Mouse (Mus musculus) megakaryocyte-erythroid progenitor cell, adult 5-6 weeks (primary cell): ENCODE measurements around the gene Isx. TPM values are rescaled to one million over a fixed set of nuclear protein-coding genes. Genes with fewer than 3 reads are reported as not detected.

Source experiments
- ATAC-seq: replicated peaks from 2 replicates; pipeline ENCODE4 v1.8.0; 2016; ENCODE audit warnings: mild to moderate bottlenecking, inconsistent platforms; ENCODE audit not compliant: severe bottlenecking, poor library complexity, low FRiP score, low TSS enrichment
- total RNA-seq, 2 experiments: library from RNA; stranded (forward) in 1 of 2; stranded (reverse) in 1 of 2; fragments of 200-1000, 215-1000 nt in 1 of 2; fragments of >200 nt in 1 of 2; fragmentation: Nextera tagmentation in 1 of 2; gene quantifications; 2 replicates each; pipeline ENCODE4 v1.2.3; 2014 to 2017

Isx gene
- not detected in 2 replicates for total RNA-seq (2014; fragmentation: Nextera tagmentation)
- not detected in 2 replicates for total RNA-seq (2017)

DNA sequence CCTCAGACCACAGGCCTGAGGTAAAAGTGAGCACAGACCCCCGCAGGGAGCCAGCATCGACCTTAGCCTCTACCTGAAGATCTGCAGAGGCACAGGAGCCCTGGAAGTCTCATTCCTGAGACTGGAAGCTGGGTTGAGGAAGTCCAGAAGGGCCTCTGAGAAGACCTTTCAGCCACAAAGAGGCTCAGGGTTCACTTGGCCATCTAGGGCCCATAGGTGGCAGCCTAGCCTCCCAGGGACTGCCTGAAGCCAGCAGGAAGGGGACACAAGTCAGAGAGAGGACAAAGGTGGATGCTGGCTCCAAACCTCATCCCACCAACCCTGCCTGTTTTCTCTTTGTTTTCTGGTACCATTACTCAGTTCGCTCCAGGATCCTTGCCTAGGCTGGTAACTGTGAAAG, at the start of gene Isx:
Isx (plus strand) TSS at position 234 of the 400 bp plus-strand sequence.
- no peak for ATAC-seq

GRCm38 (mm10) chr8:74827689-74828088, 45.3 kb upstream of the Isx start:
- ATAC-seq, result no peak

GRCm38 (mm10) chr8:74831322-74831721, 41.7 kb upstream of the Isx start:
- no peak for ATAC-seq

- ATAC-seq, result no peak
These were observed 38.7 kb upstream of the Isx start for GRCm38 (mm10) chr8:74834246-74834645.

GRCm38 (mm10) chr8:74847376-74848048, 25.5 kb upstream of the Isx start:
- ATAC-seq, result no peak

DNA sequence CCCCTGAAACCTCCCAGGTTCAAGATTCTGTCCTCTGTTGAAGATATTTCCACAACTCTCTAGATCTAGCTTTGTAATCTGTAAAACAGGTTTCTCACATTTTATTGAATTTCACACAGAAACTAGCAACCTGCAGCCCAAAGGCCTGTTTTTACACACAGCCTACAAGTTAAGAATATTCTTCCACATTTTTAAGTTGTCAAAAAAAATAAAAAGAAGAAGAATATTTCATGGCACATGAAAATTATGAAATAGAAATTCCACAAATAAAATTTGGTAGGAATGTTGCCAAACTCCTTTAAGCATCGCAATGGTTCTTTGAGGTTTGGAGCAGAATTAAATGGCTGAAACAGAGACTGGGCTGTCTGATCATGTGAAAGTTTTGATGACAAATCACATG, 24.3 kb upstream of the Isx start:
- no peak for ATAC-seq

DNA sequence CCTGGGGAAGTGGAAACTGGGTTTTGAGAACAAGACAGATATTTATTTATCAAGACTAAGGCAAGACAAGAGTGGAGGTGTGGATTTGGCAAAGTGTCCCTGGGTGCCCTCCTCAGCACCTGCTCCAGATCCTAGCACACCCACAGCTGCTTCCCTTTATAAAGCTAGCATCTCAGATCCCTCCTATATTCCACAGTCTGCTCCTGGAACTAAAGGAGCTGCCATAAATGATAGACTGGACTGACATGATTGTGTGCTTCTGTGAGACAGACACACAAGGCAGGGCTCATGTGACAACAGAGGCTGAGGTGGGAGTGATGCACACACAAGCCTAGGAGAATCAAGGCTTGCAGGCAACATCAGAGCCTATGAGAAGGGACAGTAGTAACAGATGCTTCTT, 22.0 kb upstream of the Isx start:
- no peak for ATAC-seq

- no peak for ATAC-seq
These were observed 21.1 kb upstream of the Isx start for GRCm38 (mm10) chr8:74851837-74852236.

- ATAC-seq, result no peak
These were observed 19.5 kb upstream of the Isx start for GRCm38 (mm10) chr8:74853488-74853887.

DNA sequence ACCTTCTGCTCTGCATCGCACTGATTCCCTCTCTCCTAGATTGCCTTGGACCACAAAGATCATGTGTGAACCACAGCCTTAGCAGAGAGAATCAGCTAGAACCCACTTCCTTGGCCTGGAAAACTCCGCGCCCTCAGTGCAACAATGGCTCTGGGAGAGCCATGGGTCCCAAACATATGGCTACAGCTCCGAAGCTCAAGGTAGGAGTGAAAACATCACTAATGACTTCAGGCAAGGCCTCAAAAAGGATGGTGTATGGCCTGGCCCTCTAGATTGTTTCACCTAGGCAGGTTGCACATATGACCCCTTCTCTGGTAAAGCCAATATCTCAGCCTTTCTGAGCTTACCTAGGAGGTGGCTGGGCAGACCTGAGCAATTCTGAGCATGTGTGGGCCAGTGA, 18.2 kb upstream of the Isx start:
- ATAC-seq, result no peak

GRCm38 (mm10) chr8:74855341-74855740, 17.6 kb upstream of the Isx start:
- no peak for ATAC-seq

GRCm38 (mm10) chr8:74859241-74859640, 13.7 kb upstream of the Isx start:
- no peak for ATAC-seq

DNA sequence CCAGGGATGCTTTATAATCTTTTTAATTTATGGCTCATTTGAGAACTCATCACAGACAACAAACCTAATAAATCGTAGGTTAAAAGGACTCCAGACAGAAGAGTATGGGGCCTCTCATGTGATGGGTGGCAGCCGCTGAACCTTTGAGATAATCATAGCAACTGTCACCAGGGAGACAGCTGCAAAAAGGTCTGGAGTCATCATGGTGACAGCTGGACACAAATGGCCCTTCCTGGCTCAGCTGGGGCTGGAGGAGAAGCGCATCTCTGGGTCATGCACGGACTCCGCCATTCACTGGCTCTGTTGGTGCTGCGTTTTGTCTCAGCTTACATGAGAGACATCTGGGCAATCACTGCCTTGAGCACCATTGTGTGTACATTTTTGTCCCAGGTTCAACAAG, 12.5 kb upstream of the Isx start:
- no peak for ATAC-seq

GRCm38 (mm10) chr8:74862598-74862997, 10.4 kb upstream of the Isx start:
- ATAC-seq, result no peak

- no peak for ATAC-seq
These were observed 2.5 kb upstream of the Isx start for GRCm38 (mm10) chr8:74870346-74870949.

DNA sequence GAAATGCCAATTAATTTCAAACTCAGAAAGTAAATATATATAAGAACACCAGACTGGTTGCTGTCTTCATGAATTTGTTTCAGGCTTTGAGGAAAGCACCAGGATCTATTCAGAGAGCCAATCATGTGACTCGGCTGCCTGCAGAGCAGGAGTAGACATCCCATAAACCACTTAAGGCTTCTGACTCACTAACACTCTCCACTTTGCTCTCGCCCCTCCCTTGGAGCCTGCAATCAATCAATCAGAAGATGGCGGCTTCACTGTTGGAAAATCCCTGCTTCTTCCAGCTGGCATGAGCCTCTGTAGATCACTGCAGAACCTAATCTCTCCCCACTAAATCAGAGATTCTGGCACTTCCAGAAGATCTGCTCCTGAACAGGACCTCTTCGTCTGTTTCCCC, 1.3 kb upstream of the Isx start:
- no peak for ATAC-seq

DNA sequence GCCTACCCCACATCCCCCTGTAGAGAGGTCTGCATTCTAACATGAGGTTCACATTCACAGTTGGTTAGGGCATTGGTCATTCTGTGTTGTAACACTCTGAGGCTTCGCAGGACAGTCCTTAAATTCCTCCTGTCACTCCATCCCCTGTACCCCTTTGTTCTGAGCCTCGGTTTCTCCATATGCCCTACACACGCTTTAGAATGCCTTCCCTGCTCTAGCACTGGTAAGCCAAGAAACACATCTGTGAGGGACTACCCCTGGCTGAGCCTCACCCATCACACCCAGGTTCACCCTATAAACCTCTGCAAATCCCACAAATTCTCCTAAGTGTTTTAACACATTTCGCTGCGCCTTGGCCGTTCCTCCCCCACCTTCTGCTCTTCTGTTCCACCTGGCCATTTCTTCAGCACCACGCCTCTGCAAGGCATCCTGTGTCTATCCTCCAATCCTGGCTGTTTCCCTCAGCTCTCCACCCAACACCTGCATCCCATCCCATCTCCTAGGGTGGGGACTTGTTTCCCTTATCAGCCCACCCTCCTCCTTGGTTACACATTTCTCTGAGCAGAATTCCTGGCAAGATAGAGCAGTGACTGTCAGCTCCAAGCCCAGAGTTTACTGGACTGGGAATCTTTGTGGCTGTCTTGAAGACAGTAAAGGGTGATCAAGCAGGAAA, 686 bp upstream of the Isx start:
- ATAC-seq, result no peak

- no peak for ATAC-seq
These were observed 1.6 kb downstream of the Isx start for GRCm38 (mm10) chr8:74874565-74874964.

DNA sequence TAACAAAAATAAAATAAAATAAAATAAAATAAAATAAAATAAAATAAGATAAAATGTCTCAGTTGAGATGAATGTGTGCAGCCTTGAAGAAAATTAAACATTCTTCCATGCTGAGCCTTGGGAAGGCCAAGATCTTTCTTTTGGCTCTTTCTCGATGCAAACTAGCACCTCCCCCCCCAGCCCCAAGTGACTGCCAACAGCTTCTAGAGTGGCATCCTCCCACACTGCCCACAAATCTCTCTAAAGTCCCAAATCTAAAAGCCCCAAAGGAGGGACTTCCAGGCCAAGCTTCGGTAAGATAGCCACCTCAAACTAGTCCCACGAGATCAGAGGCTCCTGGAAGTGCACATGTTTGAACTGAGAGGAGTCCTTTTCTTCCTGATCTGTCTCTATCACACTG, 5.7 kb downstream of the Isx start:
- no peak for ATAC-seq

DNA sequence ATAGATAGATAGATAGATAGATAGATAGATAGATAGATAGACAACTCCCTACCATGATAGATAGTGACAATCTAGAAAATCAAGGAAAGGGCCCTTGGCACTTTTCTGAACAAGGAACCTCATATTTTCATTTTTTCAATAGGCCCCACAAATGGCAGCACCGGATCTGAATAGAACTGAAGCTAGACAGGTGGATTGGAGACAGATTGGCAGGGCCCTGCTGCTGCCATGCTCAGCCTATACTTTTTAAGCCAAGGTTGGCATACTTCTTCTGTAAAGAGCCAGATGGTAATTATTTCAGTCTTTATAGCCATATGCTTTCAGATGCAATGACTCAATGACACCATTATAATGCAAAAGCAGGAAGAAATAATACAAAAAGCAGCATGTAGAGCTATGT, 15.8 kb downstream of the Isx start:
- ATAC-seq, result no peak

GRCm38 (mm10) chr8:74891030-74891429, 18.1 kb downstream of the Isx start:
- no peak for ATAC-seq
